Mouse (Mus musculus) C2C12 (cell line): ENCODE data around the gene Grm8.

Source experiments
- CEBPB ChIP-seq: IDR thresholded peaks from one replicate; pipeline ENCODE4 v1.6.1; 2011; ENCODE audit warnings: low read depth, mild to moderate bottlenecking, control low read depth, moderate library complexity
- CTCF ChIP-seq: IDR thresholded peaks from one replicate; pipeline ENCODE4 v1.5.1; 2011; ENCODE audit not compliant: control insufficient read depth, insufficient read depth, insufficient read length
- FOSL1 ChIP-seq: IDR thresholded peaks from one replicate; pipeline ENCODE4 v1.8.0; 2011; ENCODE audit warnings: mild to moderate bottlenecking, low read length; ENCODE audit not compliant: poor library complexity, insufficient read depth, severe bottlenecking
- MYOD1 ChIP-seq: IDR thresholded peaks from one replicate; pipeline ENCODE4 v1.6.1; 2011; ENCODE audit warnings: low read depth; ENCODE audit not compliant: control insufficient read depth, insufficient read length
- USF1 ChIP-seq: IDR thresholded peaks from one replicate; pipeline ENCODE4 v1.6.1; 2011; ENCODE audit warnings: low read depth, mild to moderate bottlenecking, control low read depth, moderate library complexity

GRCm38 (mm10) chr6:27661747-27662435, 473.1 kb downstream of the Grm8 start:
- no peak for TF ChIP-seq CTCF
- TF ChIP-seq CEBPB: no peak
- no peak for TF ChIP-seq MYOD1
- no peak for TF ChIP-seq USF1
- no peak for TF ChIP-seq FOSL1
